Mouse (Mus musculus) ES-E14 (cell line): Measurements from ENCODE around the gene Six6.

Experiments used
- CHD2 ChIP-seq: IDR thresholded peaks from 2 replicates; pipeline ENCODE4 v1.6.1; 2014; ENCODE audit warnings: mild to moderate bottlenecking, low read depth, low read length, inconsistent platforms
- MAFK ChIP-seq: IDR thresholded peaks from 2 replicates; pipeline ENCODE4 v1.6.1; 2014; ENCODE audit warnings: mild to moderate bottlenecking, low read depth, low read length, inconsistent platforms; ENCODE audit not compliant: insufficient read depth
- ZC3H11A ChIP-seq: IDR thresholded peaks from 2 replicates; pipeline ENCODE4 v1.6.1; 2012; ENCODE audit warnings: low read depth, mild to moderate bottlenecking, inconsistent platforms, low read length, borderline replicate concordance
- ZNF384 ChIP-seq: IDR thresholded peaks from 2 replicates; pipeline ENCODE4 v1.6.1; 2012; ENCODE audit warnings: low read depth, low read length, inconsistent platforms

GRCm38 (mm10) chr12:72957829-72958424, 18.2 kb downstream of the Six6 start:
- TF ChIP-seq ZC3H11A (no peak), ZNF384 (no peak), MAFK (no peak), CHD2 (no peak)
